Mouse (Mus musculus) embryonic facial prominence, embryonic 11.5 days (tissue): ENCODE results near the gene Prkcd. TPM values are rescaled to one million over a fixed set of nuclear protein-coding genes. Genes with fewer than 3 reads are reported as not detected.
"Not testable (repeated sequence)": the region's sequence is repeated elsewhere in the genome, so short reads cannot be mapped to it uniquely, and the experiment has no call there.

Experiments
- ATAC-seq: fragments of 200-750 bp; cut with Nextera tagmentation; replicated peaks from 2 replicates; pipeline ENCODE4 v1.8.0; 2017; ENCODE audit warnings: low read depth; ENCODE audit not compliant: insufficient number of reproducible peaks, low FRiP score, low TSS enrichment
- DNase-seq: peaks from one replicate; pipeline ENCODE4 v3.0.0-alpha.2; 2015; ENCODE audit warnings: low spot score
- H3K27ac ChIP-seq: fragments of 300-500 bp; sonication (generic); replicated peaks from 2 replicates; pipeline ENCODE4 v1.5.1; 2014; ENCODE audit warnings: mild to moderate bottlenecking, low read depth, low read length, control low read depth
- H3K27me3 ChIP-seq: fragments of 300-500 bp; sonication (generic); 2 replicates; pipeline ENCODE4 v1.6.1; 2014; ENCODE audit warnings: mild to moderate bottlenecking, low read length, moderate library complexity, mixed read lengths; ENCODE audit not compliant: control insufficient read depth, insufficient read depth
- H3K36me3 ChIP-seq: fragments of 300-500 bp; sonication (generic); replicated peaks from 2 replicates; pipeline ENCODE4 v1.6.1; 2014; ENCODE audit warnings: low read depth, mild to moderate bottlenecking, low read length, moderate library complexity, mixed read lengths; ENCODE audit not compliant: control insufficient read depth, insufficient read depth
- H3K4me1 ChIP-seq: fragments of 300-500 bp; sonication (generic); 2 replicates; pipeline ENCODE4 v1.6.1; 2014; ENCODE audit warnings: low read length, mixed read lengths; ENCODE audit not compliant: control insufficient read depth, insufficient read depth
- H3K4me2 ChIP-seq: fragments of 300-500 bp; sonication (generic); 2 replicates; pipeline ENCODE4 v1.6.1; 2014; ENCODE audit warnings: low read depth, mild to moderate bottlenecking, control low read depth, low read length, moderate library complexity
- H3K4me3 ChIP-seq: fragments of 300-500 bp; sonication (generic); 2 replicates; pipeline ENCODE4 v1.5.1; 2014; ENCODE audit warnings: low read depth, low read length, control low read depth
- H3K9ac ChIP-seq: fragments of 300-500 bp; sonication (generic); replicated peaks from 2 replicates; pipeline ENCODE4 v1.6.1; 2014; ENCODE audit warnings: mild to moderate bottlenecking, control low read depth, low read length
- H3K9me3 ChIP-seq: fragments of 300-500 bp; sonication (generic); replicated peaks from 2 replicates; pipeline ENCODE4 v1.6.1; 2016; ENCODE audit warnings: mild to moderate bottlenecking, low read length, inconsistent platforms, mixed read lengths; ENCODE audit not compliant: control insufficient read depth
- WGBS: fragments of 180-500 bp; shearing (Covaris S2); extraction: QIAGEN DNeasy Blood & Tissue Kit; methylation state at CpG from one replicate; pipeline ENCODE4 v1.1.7; 2014; 5-methylcytosine and 5-hydroxymethylcytosine counted together
- polyA plus RNA-seq: library from polyadenylated mRNA; unstranded; fragments of >200 nt; fragmentation: Nextera tagmentation; extraction: Ambion mirVana; gene quantifications from 2 replicates; pipeline ENCODE4 v1.2.1, GENCODE M21; 2014

Gene Prkcd
- polyA plus RNA-seq, 1 experiment from 2014 or later, result 30.0 TPM

- ATAC-seq, result no peak
- H3K36me3 ChIP-seq, result no peaks in the 10 kb centered on the region
- no peak overlapping the region for H3K4me2 ChIP-seq
- 81% methylated on average over 5 of the region's 5 CpGs for WGBS
- H3K9ac ChIP-seq, result no peak overlapping the region
- peaks cover 6% of the 10 kb centered on the region for H3K4me1 ChIP-seq
- no peaks in the 10 kb centered on the region for H3K9me3 ChIP-seq
- no peaks in the 10 kb centered on the region for H3K27me3 ChIP-seq
- H3K4me3 ChIP-seq, result no peak overlapping the region
- H3K27ac ChIP-seq, result no peak overlapping the region
- no peak for DNase-seq
Measured at GRCm38 (mm10) chr14:30585323-30585722, 40.7 kb downstream of the Prkcd start.

GRCm38 (mm10) chr14:30584497-30585251 lies 41.3 kb downstream of the Prkcd start:
- DNase-seq (no peak), ATAC-seq (peak; percentile 63; the same call in 1 of the 2 replicates)
- whole genome bisulfite sequencing, result 47% methylated on average over 19 of the region's 19 CpGs
- Histone ChIP-seq H3K9me3 (no peaks in the 10 kb centered on the region), H3K27ac (no peak overlapping the region), H3K36me3 (no peaks in the 10 kb centered on the region), H3K27me3 (no peaks in the 10 kb centered on the region), H3K4me3 (no peak overlapping the region), H3K9ac (peak overlapping the region; percentile 22), H3K4me1 (peaks cover 6% of the 10 kb centered on the region), H3K4me2 (no peak overlapping the region)

GRCm38 (mm10) chr14:30584077-30584476 lies 41.9 kb downstream of the Prkcd start:
- peaks cover 6% of the 10 kb centered on the region for H3K4me1 ChIP-seq
- WGBS, result 54% methylated on average over 2 of the region's 2 CpGs

GRCm38 (mm10) chr14:30581238-30581637 lies 44.8 kb downstream of the Prkcd start:
- H3K4me1 ChIP-seq, result peaks cover 6% of the 10 kb centered on the region
- DNase-seq, result no peak
- no peaks in the 10 kb centered on the region for H3K9me3 ChIP-seq
- 60% methylated on average over 1 of the region's 1 CpGs for WGBS
- H3K27ac ChIP-seq, result no peak overlapping the region
- no peaks in the 10 kb centered on the region for H3K36me3 ChIP-seq
- H3K4me2 ChIP-seq, result no peak overlapping the region
- no peak overlapping the region for H3K4me3 ChIP-seq
- no peak for ATAC-seq
- H3K9ac ChIP-seq, result no peak overlapping the region
- H3K27me3 ChIP-seq, result no peaks in the 10 kb centered on the region

More at GRCm38 (mm10) chr14:30584077-30584476, 41.9 kb downstream of the Prkcd start:
- H3K27ac ChIP-seq, result no peak overlapping the region
- H3K4me2 ChIP-seq, result no peak overlapping the region
- H3K9me3 ChIP-seq, result no peaks in the 10 kb centered on the region
- no peak overlapping the region; the same call in 1 of the 2 replicates for H3K9ac ChIP-seq
- H3K4me3 ChIP-seq, result no peak overlapping the region
- H3K27me3 ChIP-seq, result no peaks in the 10 kb centered on the region
- no peak; the same call in 1 of the 2 replicates for ATAC-seq
- no peak for DNase-seq
- no peaks in the 10 kb centered on the region for H3K36me3 ChIP-seq

GRCm38 (mm10) chr14:30579882-30580281 lies 46.1 kb downstream of the Prkcd start:
- WGBS, result 37% methylated on average over 5 of the region's 5 CpGs
- Histone ChIP-seq H3K9me3 (no peaks in the 10 kb centered on the region), H3K4me3 (no peak overlapping the region), H3K27ac (no peak overlapping the region), H3K9ac (no peak overlapping the region), H3K4me1 (peaks cover 5% of the 10 kb centered on the region), H3K4me2 (no peak overlapping the region), H3K27me3 (no peaks in the 10 kb centered on the region), H3K36me3 (peaks cover 3% of the 10 kb centered on the region; the same call in 1 of the 2 replicates)
- DNase-seq, result no peak
- no peak for ATAC-seq

GRCm38 (mm10) chr14:30579180-30579579 lies 46.8 kb downstream of the Prkcd start:
- 70% methylated on average over 5 of the region's 5 CpGs for WGBS
- Histone ChIP-seq H3K4me3 (no peak overlapping the region), H3K4me2 (no peak overlapping the region), H3K9me3 (no peaks in the 10 kb centered on the region), H3K4me1 (no peaks in the 10 kb centered on the region), H3K27me3 (no peaks in the 10 kb centered on the region), H3K9ac (no peak overlapping the region), H3K27ac (0 out of 2 replicates have a peak overlapping the region, but pooled peaks have one; percentile 7), H3K36me3 (peaks cover 3% of the 10 kb centered on the region; the same call in 1 of the 2 replicates)
- no peak for DNase-seq
- ATAC-seq, result no peak

- H3K4me3 ChIP-seq, H3K36me3 ChIP-seq, H3K27ac ChIP-seq, H3K9ac ChIP-seq, H3K9me3 ChIP-seq, H3K4me2 ChIP-seq, ATAC-seq, H3K4me1 ChIP-seq, H3K27me3 ChIP-seq, DNase-seq: not testable (repeated sequence)
- WGBS, result 42% methylated on average over 10 of the region's 12 CpGs
Measured at GRCm38 (mm10) chr14:30577303-30578062, 48.5 kb downstream of the Prkcd start.

- H3K9ac ChIP-seq, result no peak overlapping the region
- H3K27ac ChIP-seq, result no peak overlapping the region
- DNase-seq (no peak), ATAC-seq (no peak)
- H3K4me2 ChIP-seq, result no peak overlapping the region
- WGBS, result 70% methylated on average over 5 of the region's 5 CpGs
- H3K9me3 ChIP-seq, result no peaks in the 10 kb centered on the region
- no peak overlapping the region for H3K4me3 ChIP-seq
- H3K4me1 ChIP-seq, result no peaks in the 10 kb centered on the region
- H3K27me3 ChIP-seq, result no peaks in the 10 kb centered on the region
- peaks cover 14% of the 10 kb centered on the region for H3K36me3 ChIP-seq
Measured at GRCm38 (mm10) chr14:30576260-30576659, 49.8 kb downstream of the Prkcd start.
